Comparison of ENCODE assay signal across 25 mouse cellular contexts in the genomic region with DNA sequence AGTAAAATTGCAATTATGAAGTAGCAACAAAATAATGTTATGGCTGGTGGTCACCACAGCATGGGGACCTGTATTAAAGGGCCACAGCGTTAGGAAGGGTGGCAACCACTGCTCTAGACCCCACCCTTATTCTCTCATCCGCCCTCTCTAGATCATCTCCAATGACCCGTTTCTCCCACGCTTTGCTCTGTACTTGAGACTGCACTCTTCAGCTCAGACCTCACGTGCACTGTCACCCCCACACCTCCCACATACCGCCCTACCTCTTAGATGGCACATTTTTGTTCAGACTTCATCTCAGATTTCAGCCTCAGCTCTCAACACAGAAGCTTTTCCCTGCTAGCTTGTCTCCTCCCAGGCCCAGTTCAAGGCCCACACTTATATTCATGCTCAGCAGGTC. TPM values are rescaled to one million over a fixed set of nuclear protein-coding genes. Genes with fewer than 3 reads are reported as not detected.
DNase-seq lines count a peak whose midpoint lies in the region; ATAC-seq lines count a peak whose summit lies in the region.
"Had no signal": no experiment of that assay in that cellular context is flagged by ENCODE, and none has a peak within 500 bp of the region (broad histone marks: within the 10 kb centered on the region; RNA-seq: fewer than 3 reads in every experiment).

No protein-coding gene starts in this region.

- H3K27ac ChIP-seq in kidney, embryonic 14.5 days (ENCODE audit: low read depth, low read length): no peak overlapping the region
- H3K27ac ChIP-seq in kidney, embryonic 16.5 days (ENCODE audit: low read length): no peak overlapping the region
- H3K27ac ChIP-seq: embryonic facial prominence, embryonic 10.5 days; embryonic facial prominence, embryonic 12.5 days; forebrain, embryonic 13.5 days had no signal

- no peak overlapping the region for H3K4me3 ChIP-seq in kidney, embryonic 14.5 days (ENCODE audit: low read length)
- no peak overlapping the region for H3K4me3 ChIP-seq in kidney, embryonic 16.5 days (ENCODE audit: low read length)
- H3K4me3 ChIP-seq: embryonic facial prominence, embryonic 10.5 days; embryonic facial prominence, embryonic 12.5 days; forebrain, embryonic 13.5 days had no signal

- no peaks in the 10 kb centered on the region for H3K27me3 ChIP-seq in kidney, embryonic 14.5 days (ENCODE audit: control insufficient read depth, insufficient read depth, low read length)
- no peaks in the 10 kb centered on the region for H3K27me3 ChIP-seq in kidney, embryonic 16.5 days (ENCODE audit: insufficient read depth, low read length)
- H3K27me3 ChIP-seq: CH12.LX; embryonic facial prominence, embryonic 12.5 days; forebrain, embryonic 13.5 days had no signal

- no peaks in the 10 kb centered on the region for H3K9me3 ChIP-seq in kidney, embryonic 14.5 days (ENCODE audit: control insufficient read depth, low read length)
- no peaks in the 10 kb centered on the region for H3K9me3 ChIP-seq in kidney, embryonic 16.5 days (ENCODE audit: low read length)
- H3K9me3 ChIP-seq: embryonic facial prominence, embryonic 10.5 days; embryonic facial prominence, embryonic 12.5 days; forebrain, embryonic 13.5 days had no signal

- no peak overlapping the region for H3K9ac ChIP-seq in kidney, embryonic 14.5 days (ENCODE audit: low read depth, low read length)
- no peak overlapping the region for H3K9ac ChIP-seq in kidney, embryonic 16.5 days (replicated peaks; ENCODE audit: low read length)
- H3K9ac ChIP-seq: embryonic facial prominence, embryonic 12.5 days; forebrain, embryonic 13.5 days had no signal

- H3K36me3 ChIP-seq in kidney, embryonic 14.5 days (ENCODE audit: control insufficient read depth, insufficient read depth, low read length): no peaks in the 10 kb centered on the region
- no peaks in the 10 kb centered on the region for H3K36me3 ChIP-seq in kidney, embryonic 16.5 days (ENCODE audit: insufficient read depth, low read length)
- H3K36me3 ChIP-seq: embryonic facial prominence, embryonic 10.5 days; embryonic facial prominence, embryonic 12.5 days; G1E had no signal

- 0 out of 2 replicates have a peak, but pooled peaks cover 4% of the 10 kb centered on the region for H3K4me1 ChIP-seq in kidney, embryonic 14.5 days (ENCODE audit: control insufficient read depth, insufficient read depth, low read length)
- H3K4me1 ChIP-seq in kidney, embryonic 16.5 days (ENCODE audit: insufficient read depth, low read length): peaks cover 7% of the 10 kb centered on the region
- H3K4me1 ChIP-seq: embryonic facial prominence, embryonic 10.5 days had no signal

- peak; percentile 83 for ATAC-seq in kidney, embryonic 14.5 days (ENCODE audit: low FRiP score, low TSS enrichment)
- ATAC-seq in kidney, embryonic 16.5 days (ENCODE audit: low FRiP score, low TSS enrichment): peak; percentile 89
- ATAC-seq: activated CD4-positive, CD25-positive, alpha-beta regulatory T cell, adult 4 months; CD4-positive, CD25-positive, alpha-beta regulatory T cell, adult 4 months; forebrain, embryonic 13.5 days; Patski had no signal

- no peak for DNase-seq in kidney, adult 8-10 months
- DNase-seq in kidney, adult 18-20 months: no peak
- peak; percentile 33 for DNase-seq in kidney, postnatal 10 days
- no peak for DNase-seq in kidney, adult 11 months
- peak; percentile 54 to 69 for DNase-seq in kidney, postnatal 4 days
- no peak for DNase-seq in kidney, postnatal 25 days
- DNase-seq: adrenal gland, adult 8-10 months; adrenal gland, postnatal 14 days; adrenal gland, postnatal 36 days; B cell, adult 2 months; cerebellum, adult 11-12 months; cerebellum, adult 2 months; cerebellum, adult 9-10 months; cerebellum, postnatal 10 days; cerebellum, postnatal 25 days had no signal

- 39% methylated on average over 6 of the region's 6 CpGs for WGBS in kidney, embryonic 14.5 days
- WGBS in kidney, embryonic 16.5 days: 38% methylated on average over 6 of the region's 6 CpGs

- H3K4me2 ChIP-seq in kidney, embryonic 14.5 days (replicated peaks; ENCODE audit: low read depth, low read length): no peak overlapping the region
- H3K4me2 ChIP-seq in kidney, embryonic 16.5 days (replicated peaks; ENCODE audit: low read depth, low read length): no peak overlapping the region
- H3K4me2 ChIP-seq: embryonic facial prominence, embryonic 12.5 days; forebrain, embryonic 13.5 days had no signal

RNA-seq across cellular contexts. Expression of a gene that starts 45.8 kb away (rescaled TPM):
- 17.5 and 24.8 TPM in 2 replicates for polyA plus RNA-seq in kidney, embryonic 14.5 days (2014; fragmentation: Nextera tagmentation; extraction: Ambion mirVana)
- 24.3 and 26.4 TPM in 2 replicates for polyA plus RNA-seq in kidney, embryonic 16.5 days (2015; fragmentation: Nextera tagmentation; extraction: Ambion mirVana)
- polyA plus RNA-seq: activated CD4-positive, CD25-positive, alpha-beta regulatory T cell, adult 4 months; G1E; Patski had no signal

Comparison
In these comparisons a context has a peak if more than half of its experiments do, and no peak if none do; other contexts are left out.
1. DNase-seq: peak in kidney, postnatal 10 days (single experiment) and kidney, postnatal 4 days (2 of 2); none in kidney, adult 8-10 months (0 of 2), kidney, adult 18-20 months (single experiment), kidney, adult 11 months (single experiment) and kidney, postnatal 25 days (0 of 2).